Mouse (Mus musculus) CD4-positive helper T cell, adult 2 months (primary cell): ENCODE measurements around the gene St6galnac4.

ENCODE experiments used
- DNase-seq: peaks from one replicate; pipeline ENCODE4 v3.0.0-alpha.2; 2012; ENCODE audit warnings: low read depth, missing footprints, low spot score

St6galnac4 gene

GRCm38 (mm10) chr2:32586871-32587351 lies at the start of gene St6galnac4:
Gene St6galnac4 (plus strand): TSS chr2:32587095.
- DNase-seq = peak; percentile 96

DNA sequence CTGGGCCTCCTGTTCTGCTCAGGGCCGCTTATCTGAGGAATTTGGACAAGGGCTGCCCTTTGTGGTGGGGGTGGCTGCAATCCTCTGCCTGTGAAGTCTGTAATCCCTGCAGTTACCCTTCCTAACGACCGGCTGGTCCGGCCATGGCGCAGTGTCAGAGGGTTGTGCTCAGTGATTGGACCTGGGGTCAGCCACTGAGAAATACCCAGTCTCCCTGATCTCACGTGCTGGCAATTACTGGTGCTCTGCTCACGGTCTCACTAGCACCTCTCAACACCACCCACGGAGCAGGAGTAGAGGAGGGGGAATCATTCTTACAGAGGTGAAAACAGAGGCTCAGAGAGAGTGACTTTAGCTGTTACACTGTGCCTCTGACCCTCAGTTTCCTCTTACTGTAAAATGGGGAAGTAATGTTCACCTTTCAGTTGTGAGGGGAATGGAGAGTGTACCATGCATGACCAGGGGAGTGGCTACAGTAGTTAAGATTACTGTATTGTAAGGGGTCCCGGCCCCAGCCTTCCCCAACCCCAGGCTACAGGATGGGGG lies 49.5 kb upstream of the St6galnac4 start:
- peak; percentile 26 for DNase-seq

DNA sequence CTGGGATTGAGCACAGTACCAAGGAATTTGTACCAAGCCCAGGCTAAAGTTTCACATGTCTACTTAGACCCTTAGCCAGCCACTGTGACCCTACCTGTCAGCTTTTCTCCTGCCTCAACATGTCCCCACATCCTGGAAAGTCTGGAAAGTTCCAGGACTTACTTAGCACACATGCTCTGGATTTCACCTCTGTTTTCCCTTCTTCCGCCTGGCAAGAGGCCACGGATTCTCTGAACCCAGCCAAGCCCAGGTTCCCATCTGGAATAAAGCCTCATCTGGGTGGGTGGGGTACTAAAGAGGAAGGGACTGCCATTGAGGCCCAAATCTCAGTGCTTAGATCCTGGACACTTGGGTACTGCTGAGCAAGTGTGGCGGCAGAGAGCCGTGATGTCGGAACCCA lies 49.0 kb upstream of the St6galnac4 start:
- no peak for DNase-seq

- peak; percentile 62 for DNase-seq
These were observed 48.4 kb upstream of the St6galnac4 start for GRCm38 (mm10) chr2:32538461-32538860.

DNA sequence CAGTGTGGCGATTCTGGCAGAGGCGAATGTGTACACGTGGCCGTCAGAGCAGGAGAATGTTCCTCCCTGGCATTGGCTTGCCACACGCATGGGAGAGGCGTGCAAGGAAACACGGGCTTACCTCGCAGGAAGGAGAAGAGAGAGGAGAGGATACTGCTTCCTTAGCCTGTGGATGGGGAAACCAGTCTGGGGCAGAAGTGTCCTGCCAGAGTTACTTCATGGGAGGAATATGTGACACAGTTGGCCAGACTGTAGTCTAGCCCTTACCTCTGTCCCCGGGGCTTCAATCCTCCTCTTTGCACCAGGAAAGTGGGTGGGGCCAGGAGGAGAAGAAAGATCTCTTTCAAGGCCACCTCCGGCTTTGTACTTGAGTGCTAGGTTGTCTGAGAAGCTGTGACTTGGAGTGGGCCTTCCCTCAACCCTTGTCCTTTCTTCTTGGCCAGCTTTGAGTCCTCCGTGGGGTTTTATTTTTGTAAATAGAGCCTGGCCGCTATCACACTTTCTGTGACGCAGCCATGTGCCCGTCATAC lies 47.4 kb upstream of the St6galnac4 start:
- peak; percentile 36 for DNase-seq

DNA sequence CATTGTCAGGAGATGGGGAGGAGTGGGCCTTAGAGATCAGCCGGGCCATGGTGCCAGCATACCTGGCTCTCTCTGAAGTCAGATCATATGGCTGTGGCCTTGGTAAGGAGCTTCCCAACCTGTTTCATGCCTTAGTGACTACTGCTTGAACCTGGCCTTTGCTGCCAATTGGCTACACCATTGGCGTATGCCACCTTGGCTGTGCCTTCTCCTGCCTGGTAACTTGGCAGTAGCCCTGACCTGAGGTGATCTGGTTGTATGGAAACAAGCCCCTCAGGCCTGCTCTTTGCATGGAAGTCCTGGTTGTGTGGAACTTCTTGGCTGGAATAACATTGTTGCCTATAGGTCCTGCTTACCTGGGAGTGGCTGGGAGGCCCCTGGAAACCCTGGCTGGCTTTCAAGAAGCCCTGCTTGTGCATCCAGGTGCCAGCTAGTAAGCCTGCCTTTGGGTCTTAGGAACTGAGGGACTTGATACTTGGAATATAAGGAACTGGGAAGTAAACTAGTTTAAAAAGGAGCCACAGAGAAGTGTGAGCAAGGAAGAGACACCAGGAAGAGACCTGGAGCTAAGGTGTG lies 45.5 kb upstream of the St6galnac4 start:
- peak; percentile 35 for DNase-seq

DNA sequence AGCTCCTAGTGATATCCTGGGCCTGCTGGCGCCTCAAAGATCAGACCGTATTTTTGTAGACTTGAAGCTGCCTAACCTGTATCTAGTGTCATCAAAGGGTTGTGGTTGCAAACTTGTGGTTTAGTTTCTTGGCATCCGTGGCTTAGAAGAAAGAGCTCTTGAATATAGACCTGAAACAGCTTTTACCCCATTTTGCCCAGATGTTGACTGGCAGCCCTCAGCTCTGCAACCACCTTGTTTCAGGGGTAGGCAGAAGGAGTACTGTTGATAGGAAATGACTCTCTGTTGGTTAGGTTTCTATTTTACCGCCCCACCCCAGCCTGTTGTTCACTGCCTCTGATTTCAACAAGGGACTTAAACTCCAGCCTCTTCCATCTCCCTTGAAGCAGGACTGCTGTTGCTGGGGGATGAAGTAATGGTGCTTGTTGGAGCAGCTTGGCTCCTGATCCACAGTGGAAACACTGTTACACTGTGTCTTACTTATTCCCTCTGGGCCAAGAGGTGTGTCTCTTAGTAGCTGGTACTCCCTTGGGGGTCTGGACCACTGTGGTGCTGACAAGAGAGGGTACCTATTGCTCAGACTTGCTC lies 44.8 kb upstream of the St6galnac4 start:
- DNase-seq = peak; percentile 93

- no peak for DNase-seq
These were observed 43.9 kb upstream of the St6galnac4 start for GRCm38 (mm10) chr2:32543031-32543449.

DNA sequence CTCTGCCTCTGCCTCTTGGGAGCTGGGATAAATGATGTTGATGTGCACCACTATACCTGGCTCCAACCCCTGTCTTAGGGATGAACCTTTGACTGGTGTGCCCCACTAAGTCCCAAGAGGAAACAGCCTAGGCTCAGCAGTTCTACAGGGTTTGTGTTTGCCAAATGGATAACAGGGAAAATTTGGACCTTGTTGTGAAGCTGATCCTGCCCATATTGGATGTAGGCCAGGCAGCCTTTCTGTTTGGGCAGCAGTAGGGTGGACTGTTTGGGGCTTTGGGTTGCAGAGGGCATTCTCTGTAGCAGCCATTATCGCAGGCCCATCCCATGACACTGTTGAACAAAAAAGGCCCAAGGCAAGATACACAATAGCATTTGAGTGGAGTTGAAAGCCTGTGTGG lies 39.9 kb upstream of the St6galnac4 start:
- DNase-seq = no peak

GRCm38 (mm10) chr2:32547380-32547779 lies 39.5 kb upstream of the St6galnac4 start:
- DNase-seq = no peak

GRCm38 (mm10) chr2:32547964-32548739 lies 38.7 kb upstream of the St6galnac4 start:
- no peak for DNase-seq

DNA sequence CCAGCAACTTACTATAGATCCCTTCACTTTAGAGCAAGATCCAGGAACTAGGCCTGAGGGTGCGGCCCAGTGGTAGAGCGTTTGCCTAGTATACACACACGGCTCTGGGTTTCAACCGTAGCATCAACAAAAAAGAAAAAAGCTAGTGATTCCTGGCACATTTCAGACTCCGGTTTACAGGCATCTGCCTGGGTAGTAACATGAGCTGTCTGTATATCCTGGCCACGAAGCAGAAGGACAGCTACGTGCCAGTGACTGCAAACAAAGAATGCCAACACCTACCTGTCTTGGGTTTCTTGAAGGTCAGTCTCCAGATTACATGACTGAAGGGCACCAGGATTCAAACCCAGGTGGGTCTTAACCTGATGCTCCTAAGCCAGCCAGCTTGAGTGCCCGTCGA lies 37.7 kb upstream of the St6galnac4 start:
- DNase-seq = no peak

DNA sequence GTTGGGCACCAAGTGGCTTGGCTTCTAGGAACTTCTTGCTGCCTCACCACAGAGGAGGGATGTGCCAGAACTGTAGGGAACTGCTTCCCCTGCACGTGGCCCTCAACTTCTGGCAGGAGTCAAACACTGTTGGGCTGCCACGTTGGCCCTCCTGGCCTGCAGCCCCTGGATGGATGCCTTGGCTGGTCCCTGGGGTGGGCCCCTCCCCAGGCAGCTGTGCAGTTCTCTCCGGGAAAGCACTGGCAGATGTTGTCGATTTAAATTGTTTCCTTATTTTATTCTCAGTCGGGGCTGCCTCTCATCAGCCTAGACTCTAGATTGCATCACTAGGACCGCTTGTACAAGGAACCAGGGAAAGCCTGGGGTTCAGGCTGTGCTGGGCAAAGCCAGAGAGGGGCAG lies 37.1 kb upstream of the St6galnac4 start:
- no peak for DNase-seq

DNA sequence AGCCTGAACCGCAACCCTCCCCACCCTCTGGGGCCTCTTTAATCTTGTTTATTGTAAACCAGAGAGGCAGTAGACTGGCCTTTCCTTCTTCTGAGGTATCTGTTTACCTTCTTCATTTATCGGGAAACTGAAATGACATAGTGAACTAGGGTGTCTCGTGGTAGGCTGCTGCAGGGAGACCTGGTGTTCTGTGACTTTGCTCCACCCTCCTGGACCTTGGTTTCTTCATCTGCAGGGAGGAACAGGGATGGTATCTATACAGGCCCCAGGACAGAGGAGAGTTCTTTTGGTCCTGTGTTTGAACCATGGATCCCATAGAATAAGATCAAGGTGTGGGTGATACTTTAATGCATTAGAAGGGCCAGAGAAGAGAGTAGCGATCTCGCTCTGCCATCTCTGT lies 35.7 kb upstream of the St6galnac4 start:
- no peak for DNase-seq

GRCm38 (mm10) chr2:32553592-32554148 lies 33.2 kb upstream of the St6galnac4 start:
- DNase-seq = peak; percentile 76

DNA sequence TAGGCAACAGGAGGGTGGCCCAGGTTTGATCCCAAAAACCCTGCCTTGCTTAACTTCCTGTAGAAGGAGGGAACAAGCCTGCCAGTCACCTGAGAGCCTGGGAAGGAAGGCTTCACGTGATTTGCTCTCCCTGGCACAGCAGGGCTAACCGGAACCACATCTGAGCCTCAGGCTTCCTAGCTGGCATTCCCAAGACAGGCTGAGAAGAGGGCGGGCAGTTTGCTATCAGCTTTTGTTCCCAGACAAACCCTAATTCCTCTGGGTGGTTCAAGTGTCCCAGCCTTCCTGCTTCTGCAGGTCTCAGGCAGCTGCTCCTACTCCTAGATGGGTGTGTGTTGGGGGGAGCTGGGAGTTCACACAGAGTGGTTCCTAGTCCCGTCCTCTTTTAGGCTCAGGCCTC lies 31.4 kb upstream of the St6galnac4 start:
- DNase-seq = no peak

DNA sequence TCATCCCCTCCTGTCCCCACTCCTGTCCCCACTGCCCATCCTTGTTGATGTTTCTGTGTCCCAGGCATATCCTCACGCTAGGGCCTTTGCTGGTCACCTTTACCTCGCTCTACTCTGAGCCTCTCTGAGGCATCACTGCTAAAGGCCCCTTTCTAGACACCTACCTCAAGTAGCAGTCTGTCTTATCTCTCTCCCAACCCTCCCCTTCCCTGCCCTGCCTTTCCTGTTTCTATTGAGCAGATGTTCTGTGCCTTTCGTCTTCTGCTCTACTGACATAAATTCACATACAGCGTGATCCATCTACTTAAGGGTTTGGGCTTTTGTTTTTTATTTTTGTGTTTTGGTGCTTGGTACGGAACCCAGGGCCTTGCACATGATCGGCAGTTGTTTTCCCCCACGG lies 30.9 kb upstream of the St6galnac4 start:
- DNase-seq = no peak

- no peak for DNase-seq
These were observed 27.3 kb upstream of the St6galnac4 start for GRCm38 (mm10) chr2:32559570-32559969.

- peak; percentile 77 for DNase-seq
These were observed 20.3 kb upstream of the St6galnac4 start for GRCm38 (mm10) chr2:32566536-32567063.

GRCm38 (mm10) chr2:32568149-32568548 lies 18.7 kb upstream of the St6galnac4 start:
- DNase-seq = no peak

GRCm38 (mm10) chr2:32568941-32569340 lies 18.0 kb upstream of the St6galnac4 start:
- DNase-seq = no peak
